Mouse (Mus musculus) small intestine, adult 2 months (tissue): ENCODE measurements around the gene Axin2.

Experiments
- CTCF ChIP-seq: fragments of 200-500 bp; IDR thresholded peaks from 2 replicates; pipeline ENCODE4 v1.5.1; 2012; ENCODE audit warnings: low read depth, mild to moderate bottlenecking, control low read depth, inconsistent platforms, low read length, moderate library complexity, mixed read lengths; ENCODE audit not compliant: insufficient replicate concordance, insufficient read length; ENCODE audit errors: extremely low read depth
- POLR2A ChIP-seq: fragments of 200-500 bp; IDR thresholded peaks from 2 replicates; pipeline ENCODE4 v1.6.1; 2012; ENCODE audit warnings: low read depth, mild to moderate bottlenecking, control low read depth, inconsistent platforms, low read length, moderate library complexity

DNA sequence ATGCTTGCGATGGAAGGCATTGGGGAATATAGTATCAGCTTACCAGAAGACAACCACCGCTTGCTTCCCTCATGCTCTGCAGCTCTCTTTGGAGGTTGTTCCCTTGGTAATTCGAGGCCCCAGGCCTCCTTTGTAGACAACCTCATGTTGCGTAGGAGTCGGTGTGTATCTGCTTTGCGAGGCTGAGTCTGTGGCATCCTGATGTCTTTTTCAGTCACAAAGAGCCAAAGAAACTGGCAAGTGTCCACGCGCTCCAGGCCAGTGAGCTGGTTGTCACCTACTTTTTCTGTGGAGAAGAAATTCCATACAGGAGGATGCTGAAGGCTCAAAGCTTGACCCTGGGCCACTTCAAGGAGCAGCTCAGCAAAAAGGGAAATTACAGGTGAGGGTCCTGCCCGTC, 25.5 kb downstream of the Axin2 start:
- no peak for TF ChIP-seq POLR2A
- no peak for TF ChIP-seq CTCF
